Mouse (Mus musculus) layer of hippocampus, adult 2 months (tissue): ENCODE data around the gene Szrd1. TPM values are rescaled to one million over a fixed set of nuclear protein-coding genes. Genes with fewer than 3 reads are reported as not detected.

Experiments
- DNase-seq, 2 experiments: peaks; one replicate each; pipeline ENCODE4 v3.0.0; 2022; ENCODE audit warnings: low spot score in 2 of 2
- H3K27ac ChIP-seq: fragments of 200-600 bp; 2 replicates; pipeline ENCODE4 v1.8.1; 2022
- H3K4me3 ChIP-seq: fragments of 200-600 bp; 2 replicates; pipeline ENCODE4 v1.8.1; 2022; ENCODE audit warnings: mild to moderate bottlenecking
- CTCF ChIP-seq: fragments of 200-600 bp; conservative IDR thresholded peaks from 2 replicates; pipeline ENCODE4 v1.8.1; 2022; ENCODE audit warnings: antibody characterized with exemption, mild to moderate bottlenecking, moderate library complexity
- long read RNA-seq, 2 experiments: library from polyadenylated mRNA; stranded (forward); transcript quantifications; one replicate each; pipeline ENCODE4 v2.0.0; 2021; ENCODE audit warnings: borderline mapping rate in 2 of 2
- total RNA-seq, 2 experiments: library from RNA; stranded (reverse); gene quantifications; 2 replicates each; pipeline ENCODE4 v1.2.3; 2021

Szrd1 gene
- 10 to 100 TPM; 49.7 to 54.3 TPM for total RNA-seq
- long read RNA-seq, experiment 1, partial matches to known transcripts, result 0 of 6 reads
- long read RNA-seq, experiment 1, other reads (novel, unspliced or antisense), result 2 of 6 reads
- long read RNA-seq, experiment 2, transcript Szrd1-202 (3 exons, 3,203 nt), result major isoform, 5 of 13 reads
- long read RNA-seq, experiment 2, partial matches to known transcripts, result 0 of 13 reads
- long read RNA-seq, experiment 2, other reads (novel, unspliced or antisense), result 3 of 13 reads

GRCm38 (mm10) chr4:141139116-141139970 is at the start of gene Szrd1:
Szrd1 (minus strand) TSS chr4:141139775.
- no peak for TF ChIP-seq CTCF
- DNase-seq, result peak; percentile 98 to 99
- Histone ChIP-seq H3K4me3 (peak within 1 kb of the TSS; percentile 83), H3K27ac (peak within 1 kb of the TSS; percentile 99)

GRCm38 (mm10) chr4:141186923-141187836 is 47.6 kb upstream of the Szrd1 start:
- TF ChIP-seq CTCF, result no peak
- Histone ChIP-seq H3K4me3 (no peak overlapping the region), H3K27ac (no peak overlapping the region)
- no peak for DNase-seq

DNA sequence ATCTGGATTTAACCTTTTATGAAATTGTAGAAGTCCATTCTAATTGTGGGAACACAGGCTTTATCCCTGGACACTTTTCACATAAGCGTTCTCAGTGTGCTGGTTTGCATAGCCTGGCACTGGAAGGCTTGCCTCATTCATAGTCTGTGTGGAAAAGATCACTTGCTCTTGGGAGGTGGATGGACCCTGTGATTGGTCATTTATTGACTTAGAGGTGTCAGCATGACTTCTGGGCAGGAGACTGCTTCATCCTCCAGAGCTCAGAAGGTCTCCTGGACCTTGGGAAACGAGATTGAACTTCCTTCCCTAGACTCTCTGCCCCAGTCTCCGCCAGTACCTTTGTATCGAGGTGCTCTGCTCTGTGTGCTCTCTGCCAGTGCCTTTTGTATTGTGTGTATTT is 44.9 kb upstream of the Szrd1 start:
- DNase-seq, result no peak
- no peak for TF ChIP-seq CTCF
- Histone ChIP-seq H3K4me3 (no peak overlapping the region), H3K27ac (no peak overlapping the region)

DNA sequence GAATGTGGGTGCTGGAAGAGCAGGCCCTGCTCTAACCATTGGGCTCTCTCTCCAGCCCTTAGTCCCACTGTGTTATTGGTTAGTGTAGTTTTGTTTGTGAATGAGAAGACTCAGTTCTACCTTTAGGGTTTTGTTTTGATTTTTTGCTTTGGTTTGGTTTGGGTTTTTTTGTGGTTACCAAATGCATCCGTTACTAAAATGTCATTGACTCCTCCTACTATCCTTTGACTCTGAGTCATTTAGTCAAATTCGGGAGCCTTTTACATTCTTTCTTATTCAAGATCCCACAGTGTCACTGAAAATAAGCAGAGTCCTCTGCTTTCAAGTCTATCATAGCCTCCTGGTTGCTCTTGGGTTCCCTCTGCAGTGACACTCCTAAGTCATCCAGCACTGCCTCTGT is 44.4 kb upstream of the Szrd1 start:
- no peak for TF ChIP-seq CTCF
- H3K4me3 ChIP-seq, result no peak overlapping the region
- no peak for DNase-seq
- no peak overlapping the region for H3K27ac ChIP-seq

GRCm38 (mm10) chr4:141181981-141182380 is 42.4 kb upstream of the Szrd1 start:
- Histone ChIP-seq H3K4me3 (no peak overlapping the region), H3K27ac (no peak overlapping the region)
- DNase-seq, result no peak
- no peak for TF ChIP-seq CTCF

DNA sequence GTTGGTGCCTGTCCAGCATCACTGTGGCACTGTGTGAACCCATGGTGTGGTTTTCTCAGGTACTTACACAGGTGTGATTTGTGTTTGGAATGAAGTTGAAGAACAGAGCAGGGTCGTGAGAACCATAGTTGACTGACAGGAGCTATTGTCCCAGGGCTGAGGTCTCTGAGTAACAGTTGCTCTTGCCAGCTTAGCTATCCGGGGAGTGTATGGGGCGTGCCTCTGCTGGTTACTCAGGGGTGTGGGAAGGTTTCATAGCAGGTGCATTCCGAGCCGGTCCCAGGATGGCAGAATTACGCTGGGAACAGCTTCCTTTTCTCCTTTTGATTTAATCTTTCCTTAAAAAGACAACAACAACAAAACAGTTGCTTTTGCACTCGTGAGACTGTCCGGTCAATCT is 41.3 kb upstream of the Szrd1 start:
- H3K4me3 ChIP-seq, result no peak overlapping the region
- no peak overlapping the region for H3K27ac ChIP-seq
- TF ChIP-seq CTCF, result no peak
- no peak for DNase-seq

- DNase-seq, result no peak
- Histone ChIP-seq H3K27ac (no peak overlapping the region), H3K4me3 (no peak overlapping the region)
- no peak for TF ChIP-seq CTCF
Measured at GRCm38 (mm10) chr4:141178500-141178899, 38.9 kb upstream of the Szrd1 start.

DNA sequence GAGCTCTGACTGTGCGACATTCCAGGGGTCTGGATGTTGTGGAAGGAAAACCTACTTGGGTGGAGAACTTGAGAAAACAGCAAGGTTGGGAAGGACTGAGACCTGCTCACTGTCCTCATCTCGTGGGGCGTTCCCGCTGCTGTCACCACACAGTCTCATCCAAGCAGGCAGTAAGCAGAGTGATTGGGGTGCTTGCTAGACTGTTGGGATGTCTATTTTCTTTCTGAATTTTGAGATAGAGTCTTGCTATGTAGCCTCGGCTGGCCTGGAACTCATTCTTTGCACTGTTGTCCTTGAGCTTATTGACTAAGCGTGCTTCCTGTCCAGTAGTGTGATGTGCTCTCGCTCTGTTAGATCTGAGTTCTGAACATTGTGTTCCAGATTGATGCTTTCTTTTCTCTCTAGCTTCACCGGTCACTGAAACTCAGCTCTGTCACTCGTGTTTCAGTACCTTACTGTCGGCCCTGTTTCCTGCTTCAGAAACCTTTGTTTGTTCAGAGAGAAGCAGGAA is 36.8 kb upstream of the Szrd1 start:
- peak overlapping the region; percentile 44 for H3K27ac ChIP-seq
- H3K4me3 ChIP-seq, result no peak overlapping the region
- TF ChIP-seq CTCF, result no peak
- DNase-seq, result no peak

DNA sequence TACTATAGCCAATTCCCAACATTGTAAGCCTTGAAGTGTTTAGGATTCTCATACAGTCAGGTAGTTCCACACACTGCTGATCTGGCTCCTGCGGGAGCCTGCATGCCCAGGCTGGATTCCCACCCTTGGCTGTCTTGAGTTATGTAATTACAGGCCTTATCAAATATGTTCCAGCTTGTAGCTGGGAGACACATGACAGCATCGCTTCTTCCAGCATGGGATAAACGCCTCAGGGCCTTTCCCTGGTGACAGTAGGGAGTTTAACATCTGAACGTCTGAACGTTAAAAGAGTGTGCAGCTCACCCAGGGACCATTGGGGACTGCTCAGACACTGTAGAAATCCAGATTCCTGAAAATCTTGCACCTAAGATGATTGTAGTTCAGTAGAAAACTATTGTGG is 36.2 kb upstream of the Szrd1 start:
- no peak for TF ChIP-seq CTCF
- DNase-seq, result no peak
- H3K27ac ChIP-seq, result peak overlapping the region; percentile 24; the same call in 1 of the 2 replicates
- no peak overlapping the region for H3K4me3 ChIP-seq

GRCm38 (mm10) chr4:141172121-141172520 is 32.5 kb upstream of the Szrd1 start:
- no peak for TF ChIP-seq CTCF
- DNase-seq, result peak; percentile 26 to 48
- no peak overlapping the region for H3K4me3 ChIP-seq
- H3K27ac ChIP-seq, result peak overlapping the region; percentile 28; the same call in 1 of the 2 replicates

DNA sequence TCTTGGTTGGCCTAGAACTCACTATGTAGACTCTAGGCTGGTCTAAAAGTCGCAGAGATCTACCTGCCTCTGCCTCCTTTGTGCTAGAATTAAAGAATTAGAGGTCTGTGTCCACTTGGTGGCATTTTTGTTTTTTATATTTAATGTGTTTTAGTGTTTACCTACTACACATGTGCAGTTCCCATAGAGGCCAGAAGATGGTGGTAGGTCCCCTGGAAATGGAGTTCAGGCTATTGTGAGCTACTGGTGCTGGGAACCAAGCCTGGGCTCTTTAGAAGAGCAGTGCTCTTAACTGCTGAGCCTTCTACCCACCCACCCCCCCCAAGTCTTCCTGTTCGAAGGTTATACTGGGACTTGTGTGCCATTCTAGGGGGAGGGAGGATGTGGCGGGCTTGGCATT is 27.6 kb upstream of the Szrd1 start:
- Histone ChIP-seq H3K27ac (no peak overlapping the region), H3K4me3 (no peak overlapping the region)
- no peak for DNase-seq
- peak; percentile 49 for TF ChIP-seq CTCF

DNA sequence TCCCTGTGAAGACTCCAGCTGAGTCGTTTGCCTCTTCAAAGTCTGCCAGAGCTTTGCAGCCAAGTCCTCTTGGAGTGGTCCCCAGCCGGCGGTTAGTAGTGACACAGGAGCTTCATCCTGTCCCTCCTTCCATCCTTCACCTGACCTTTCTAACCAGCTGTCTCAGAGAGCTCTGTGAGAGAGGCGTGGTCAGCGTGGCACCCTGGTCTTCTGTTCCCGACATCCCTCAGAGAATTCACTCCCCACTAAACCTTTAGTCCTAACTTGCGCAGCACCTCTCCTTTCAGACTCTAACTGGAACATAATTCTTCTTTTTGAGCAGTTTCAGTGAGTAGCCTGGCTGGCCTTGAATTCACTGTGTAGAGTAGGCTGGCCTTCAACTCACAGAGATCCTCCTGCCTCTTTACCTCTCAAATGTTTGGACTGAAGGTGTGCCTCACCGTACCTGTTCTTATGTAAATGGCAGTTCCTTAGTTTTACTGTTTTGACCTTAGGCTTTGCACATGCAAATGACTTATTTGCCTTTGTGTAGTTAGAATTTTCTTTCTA is 26.2 kb upstream of the Szrd1 start:
- no peak overlapping the region for H3K27ac ChIP-seq
- DNase-seq, result no peak
- H3K4me3 ChIP-seq, result no peak overlapping the region
- TF ChIP-seq CTCF, result no peak
